Mouse (Mus musculus) cerebellum, adult 11-12 months (tissue): ENCODE measurements around the gene Nucks1.

ENCODE experiments used
- DNase-seq: peaks from one replicate; pipeline ENCODE4 v3.0.0; 2022

Nucks1 gene

DNA sequence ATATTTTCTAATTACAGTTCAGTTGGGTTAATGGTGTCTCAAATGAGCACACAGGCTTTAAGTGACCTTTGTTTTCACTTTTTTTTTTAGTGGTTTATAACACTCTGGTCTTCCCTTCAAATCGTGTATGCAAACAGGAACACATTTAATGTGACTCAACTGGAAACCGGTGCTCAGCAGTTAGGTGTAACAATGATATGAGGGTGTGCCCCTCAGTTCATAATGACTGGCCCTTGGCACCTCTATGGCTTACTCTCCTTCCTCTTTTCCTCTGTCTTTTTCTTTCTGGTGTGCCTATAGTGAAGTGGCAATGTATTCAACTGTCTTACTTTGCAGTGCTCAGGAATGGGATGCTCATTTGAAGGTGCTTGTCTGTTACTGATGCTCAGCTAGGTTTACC, 23.1 kb downstream of the Nucks1 start:
- DNase-seq: no peak

DNA sequence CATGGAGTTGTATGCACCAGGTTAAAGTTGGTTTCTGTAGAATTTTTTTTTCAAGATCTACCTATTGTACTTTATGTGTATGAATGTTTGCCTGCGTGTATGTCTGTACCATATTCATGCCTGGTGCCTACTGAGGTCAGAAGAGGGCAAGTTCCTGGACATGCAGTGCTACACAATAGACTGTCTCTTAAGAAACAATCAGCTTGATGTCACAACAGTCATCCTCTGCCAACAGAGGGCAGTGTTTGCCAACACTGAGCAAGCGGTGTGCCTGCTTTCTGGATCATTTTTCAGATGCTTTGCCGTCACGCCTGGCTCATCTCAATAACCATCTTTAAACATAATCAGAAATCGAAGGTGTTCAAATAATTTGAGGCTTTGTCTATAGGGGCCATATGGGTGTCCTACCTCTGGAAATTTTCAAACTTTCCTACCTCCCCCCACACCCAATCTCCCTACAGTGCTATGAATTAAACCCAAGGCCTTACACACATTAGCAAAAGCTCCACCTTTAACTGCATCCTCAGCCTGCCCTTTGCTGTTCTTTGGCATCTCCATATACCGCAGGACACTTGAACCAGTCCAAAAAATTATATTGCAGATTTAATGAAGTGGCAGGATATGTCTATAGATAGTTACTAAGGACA, 27.4 kb downstream of the Nucks1 start:
- peak; percentile 41 for DNase-seq

DNA sequence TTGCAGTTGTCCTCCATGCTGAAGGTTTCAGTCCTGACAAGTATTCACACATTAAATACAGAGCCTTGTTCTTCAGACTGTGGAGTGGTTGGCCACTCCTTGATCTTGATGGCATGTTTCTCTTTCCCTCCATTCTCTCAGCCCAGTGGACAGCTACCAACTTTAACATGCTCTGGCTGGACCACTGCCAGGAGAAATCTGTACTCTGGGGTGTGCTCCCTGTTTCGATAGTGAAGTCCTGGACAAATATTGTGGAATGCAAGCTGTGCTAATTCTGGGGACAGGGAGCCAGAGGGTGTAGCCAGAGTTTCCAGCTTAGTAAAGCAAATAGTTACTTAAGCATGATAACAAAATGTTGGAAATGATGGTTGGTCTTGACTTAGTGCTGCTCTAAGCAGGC, 28.5 kb downstream of the Nucks1 start:
- no peak for DNase-seq

DNA sequence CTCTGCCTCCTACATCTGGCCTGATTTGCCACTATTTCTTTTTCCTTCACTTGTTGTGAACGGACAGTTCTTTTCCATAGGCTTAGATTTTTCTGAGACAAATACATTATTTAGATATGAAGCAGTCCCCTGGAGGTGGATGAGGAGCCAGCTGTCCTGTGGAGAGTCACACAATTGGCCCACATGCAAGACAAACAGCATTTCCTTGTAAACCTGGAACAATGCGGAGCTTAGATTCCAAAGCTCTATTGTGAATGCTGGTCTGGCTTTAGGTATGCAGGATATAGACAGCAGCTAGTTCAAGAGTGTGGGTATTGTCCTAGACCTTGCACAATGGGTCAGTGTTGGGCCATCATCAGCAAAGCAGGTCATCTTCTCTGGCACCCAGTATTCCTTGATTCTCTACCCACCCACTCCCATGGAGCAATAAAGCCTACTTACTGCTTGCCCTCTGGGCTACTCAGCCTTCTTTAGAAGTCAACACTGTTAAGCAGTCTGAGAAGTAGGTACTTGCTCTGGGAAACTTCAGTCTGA, 30.4 kb downstream of the Nucks1 start:
- no peak for DNase-seq

DNA sequence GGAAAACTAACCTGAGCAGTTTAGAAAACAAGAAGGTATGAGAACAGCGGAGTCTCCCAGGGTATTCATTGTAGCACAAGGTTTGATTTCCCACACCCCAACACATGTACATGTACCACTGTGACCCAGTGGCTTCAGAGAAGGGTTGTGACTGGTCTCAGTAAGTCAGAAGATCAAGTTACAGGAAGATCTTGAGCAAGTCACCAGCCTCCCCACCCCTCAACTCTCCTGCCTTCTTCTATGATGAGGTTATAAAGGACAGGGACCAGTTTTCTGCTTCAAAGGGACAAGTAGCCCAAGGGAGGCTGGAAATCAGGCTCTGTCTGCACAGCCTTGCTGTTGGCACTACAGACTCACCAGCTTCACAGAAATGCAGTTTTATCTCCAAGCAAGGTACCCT, 31.2 kb downstream of the Nucks1 start:
- DNase-seq: no peak

DNA sequence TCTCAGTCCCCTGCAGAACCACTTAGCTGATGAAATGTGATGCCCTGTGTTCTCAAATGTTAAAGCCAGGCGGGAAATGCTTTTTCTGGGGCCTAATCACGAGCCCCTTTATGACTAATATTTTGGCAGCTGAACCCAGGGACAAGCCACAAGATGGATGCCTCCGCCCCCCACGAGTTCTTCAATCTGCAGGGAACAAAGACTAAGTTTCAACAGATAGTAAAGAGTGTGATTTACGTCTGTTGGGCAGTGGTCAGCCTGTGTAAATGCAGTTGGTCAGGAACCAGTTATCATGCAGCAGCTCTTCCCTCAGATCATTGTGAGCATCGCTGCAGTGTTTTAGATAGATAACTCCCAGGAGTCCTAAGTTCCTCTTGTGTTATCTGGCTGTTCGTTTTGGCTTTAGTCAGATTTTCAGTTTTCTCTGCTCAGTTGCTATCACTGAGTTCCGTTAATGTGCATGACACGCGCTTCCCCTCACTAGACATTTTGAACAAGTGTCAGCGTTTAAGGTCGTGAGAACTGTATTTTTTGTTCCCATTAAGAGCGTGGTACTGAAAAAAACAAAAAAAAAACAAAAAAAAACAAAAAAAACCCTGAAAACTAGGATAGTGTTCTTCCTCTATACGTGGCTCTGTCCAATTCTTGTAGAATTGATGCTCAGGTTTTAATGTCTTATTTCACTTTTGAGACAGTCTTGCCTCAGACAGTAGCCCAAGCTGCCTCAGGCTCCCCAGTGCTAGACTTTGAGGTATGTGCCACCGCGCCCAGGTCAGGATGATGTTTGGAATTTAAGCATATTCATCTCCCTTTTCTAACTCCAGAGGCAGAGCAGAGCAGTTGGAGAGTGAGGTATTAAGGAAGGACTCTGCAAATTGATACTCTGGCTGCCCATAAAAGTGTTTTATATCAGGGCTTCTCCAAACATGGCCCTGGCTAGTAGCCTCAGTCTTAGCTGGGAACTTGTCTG, 32.6 kb downstream of the Nucks1 start:
- DNase-seq: no peak

DNA sequence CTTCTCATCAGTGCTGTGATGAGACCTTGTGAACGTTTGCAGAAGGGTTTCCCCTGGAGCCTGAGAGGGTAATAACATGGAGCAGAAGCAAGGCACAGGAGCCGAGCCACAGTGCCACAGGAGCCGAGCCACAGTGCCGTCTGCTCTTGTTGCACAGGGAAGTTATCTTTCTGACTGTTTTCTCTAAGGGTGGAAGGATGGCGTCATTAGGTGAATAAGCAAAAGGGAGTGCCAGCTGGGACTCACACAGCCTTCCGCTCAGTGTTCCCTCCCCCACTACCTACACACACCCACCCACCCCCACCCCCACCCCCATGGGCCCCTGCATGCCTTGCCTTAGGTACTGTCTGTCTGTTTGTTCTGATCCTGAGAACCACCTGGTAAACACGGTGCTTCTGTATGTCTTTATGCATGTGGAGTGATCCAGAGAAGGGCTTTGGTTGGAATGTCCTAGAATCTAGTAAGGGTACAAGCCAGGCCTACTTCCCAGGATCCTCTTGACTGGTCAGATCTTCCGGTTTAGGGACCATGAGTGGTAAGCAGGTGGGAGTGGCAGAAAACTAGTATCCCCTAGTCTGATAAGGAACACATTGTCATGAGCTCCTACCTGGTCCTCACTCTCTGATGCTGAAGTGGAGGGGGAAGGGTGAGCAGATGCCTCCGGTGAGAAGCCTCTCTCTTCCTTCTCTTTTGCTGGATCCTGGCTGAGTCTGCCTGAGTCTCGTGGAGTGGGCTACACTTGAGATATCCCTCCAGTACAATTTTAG, 35.5 kb downstream of the Nucks1 start:
- no peak for DNase-seq

DNA sequence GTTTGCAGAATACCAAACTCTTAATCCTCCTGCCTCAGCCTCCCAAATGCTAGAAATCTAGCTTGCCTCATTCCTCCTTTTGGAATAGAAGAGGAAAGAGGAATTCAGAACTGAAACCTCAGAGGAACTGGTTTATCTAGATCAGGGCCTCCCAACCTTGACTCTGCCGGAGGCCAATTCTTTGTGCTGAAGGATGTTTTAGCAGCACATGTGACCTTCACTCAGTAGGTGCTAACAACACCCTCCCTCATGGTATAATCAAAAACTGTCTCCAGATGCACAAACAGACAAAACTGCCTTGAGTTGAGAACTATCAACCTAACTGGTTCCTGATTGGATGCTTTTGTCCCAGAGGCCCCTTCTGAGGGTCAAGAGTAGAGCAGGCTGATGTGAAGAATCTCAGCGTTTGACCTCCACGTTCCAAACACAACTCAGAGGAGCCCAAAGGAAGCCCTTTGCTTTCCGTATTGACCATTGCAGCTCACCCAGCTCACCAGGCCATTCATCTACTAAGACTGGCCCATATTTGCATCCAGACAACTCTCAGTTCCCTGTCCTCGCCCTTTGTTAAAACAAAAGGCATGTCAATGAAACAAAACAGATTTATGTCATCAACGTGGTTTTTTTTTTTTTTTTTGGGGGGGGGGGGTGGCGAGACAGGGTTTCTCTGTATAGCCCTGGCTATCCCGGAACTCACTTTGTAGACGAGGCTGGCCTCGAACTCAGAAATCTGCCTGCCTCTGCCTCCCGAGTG, 36.3 kb downstream of the Nucks1 start:
- DNase-seq: no peak

DNA sequence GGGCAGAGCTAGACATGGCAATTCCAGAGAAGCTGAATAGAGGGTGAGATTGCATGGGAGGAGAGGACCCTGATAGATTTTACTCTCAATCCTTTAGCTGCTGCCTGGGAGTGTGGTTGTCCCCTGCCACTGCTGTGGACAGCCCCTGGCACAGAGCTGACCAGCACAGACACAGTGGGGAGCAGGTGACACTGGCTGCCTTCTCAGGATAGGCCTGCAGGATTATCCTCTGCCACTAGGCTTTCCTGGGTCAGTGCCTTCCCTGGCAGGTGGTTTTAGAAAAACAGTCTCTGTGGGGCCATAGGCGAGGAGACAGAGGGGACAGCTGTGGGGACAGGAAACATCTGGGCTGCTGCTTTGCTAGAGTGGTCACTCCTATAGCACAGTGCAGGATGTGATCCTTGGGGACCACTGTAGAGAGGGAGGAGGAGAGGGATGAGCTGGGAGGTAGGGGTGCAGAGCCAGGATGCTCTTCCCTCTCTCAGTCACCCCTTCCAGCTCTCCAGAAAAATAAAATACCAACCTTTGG, 37.7 kb downstream of the Nucks1 start:
- no peak for DNase-seq

DNA sequence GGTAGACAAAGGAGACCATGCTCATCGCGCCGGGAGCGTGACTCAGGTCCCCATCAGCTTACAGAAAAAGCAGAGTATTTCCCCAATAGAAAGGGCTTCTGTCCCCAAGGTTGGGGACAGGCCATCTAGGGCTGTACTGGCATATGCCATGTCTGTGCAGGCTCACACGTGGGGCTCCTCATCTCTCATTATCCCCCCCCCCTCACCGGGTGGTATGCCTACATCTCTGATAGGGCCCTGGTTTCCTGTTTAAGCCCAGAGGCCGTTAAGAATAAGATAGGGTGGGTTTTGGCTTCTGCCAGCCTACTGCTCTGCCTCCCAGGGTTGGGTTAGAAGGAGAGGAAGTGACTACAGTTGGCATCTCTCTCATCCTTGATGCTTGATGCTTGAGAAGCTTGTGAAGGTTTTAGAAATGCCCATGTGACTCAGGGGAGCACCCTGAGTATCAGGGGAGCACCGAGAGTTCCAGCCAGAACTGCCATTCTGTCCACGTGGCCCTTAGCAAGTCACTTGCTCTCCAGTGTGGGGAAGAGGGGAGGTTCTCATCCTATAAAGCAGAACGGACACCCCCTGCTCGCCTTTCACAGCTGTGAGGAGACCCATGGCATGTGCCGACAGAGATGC, 44.0 kb downstream of the Nucks1 start:
- DNase-seq: no peak

DNA sequence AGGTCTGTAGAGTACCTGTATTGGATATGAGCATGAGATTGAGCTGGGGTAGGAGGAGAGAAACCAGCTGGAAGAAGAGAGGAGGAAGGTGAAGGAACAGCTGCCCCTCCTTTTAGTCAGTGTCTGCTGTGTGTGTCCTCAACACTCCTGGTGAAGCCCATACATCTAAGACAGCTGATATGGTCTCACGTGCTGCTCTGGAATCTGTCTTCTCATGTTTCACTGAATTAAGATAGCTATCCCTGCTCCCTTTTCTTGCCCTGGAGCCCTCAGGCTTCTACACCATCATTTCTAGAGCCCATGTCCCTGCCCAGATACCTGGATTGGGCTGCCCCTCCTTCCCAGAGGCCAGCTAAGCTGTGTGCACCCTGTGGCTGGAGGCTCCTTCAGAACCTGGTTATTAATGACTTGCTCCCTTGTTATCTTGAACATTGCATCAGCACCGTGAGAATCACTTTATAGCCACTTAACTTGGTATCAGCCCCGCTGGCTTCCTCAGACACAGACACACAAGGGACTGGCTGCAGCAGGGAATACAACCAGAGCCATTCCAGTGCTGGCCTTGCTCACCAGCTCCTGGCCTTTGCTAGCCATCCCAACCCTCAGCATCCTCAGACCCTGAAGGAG, 44.9 kb downstream of the Nucks1 start:
- DNase-seq: no peak

DNA sequence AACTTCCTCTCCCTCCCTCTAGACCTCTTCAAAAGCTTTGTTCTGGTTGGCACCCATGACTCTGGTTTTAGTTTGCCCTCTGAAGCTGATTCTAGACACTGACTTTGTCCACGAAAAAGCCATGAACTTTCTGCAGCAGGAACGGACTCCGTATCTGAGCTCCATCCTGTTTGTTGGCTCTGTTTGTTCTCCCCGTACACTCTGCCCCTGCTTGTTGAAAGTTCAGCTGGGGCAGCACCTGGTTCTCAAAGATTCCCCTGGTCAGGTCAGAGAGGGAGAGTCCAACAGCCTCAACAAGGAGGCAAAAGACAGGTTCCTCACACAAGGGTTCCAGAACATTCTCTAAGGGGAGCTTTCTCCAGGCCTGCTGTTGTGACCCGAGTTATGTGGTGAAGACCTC, 47.1 kb downstream of the Nucks1 start:
- DNase-seq: no peak

DNA sequence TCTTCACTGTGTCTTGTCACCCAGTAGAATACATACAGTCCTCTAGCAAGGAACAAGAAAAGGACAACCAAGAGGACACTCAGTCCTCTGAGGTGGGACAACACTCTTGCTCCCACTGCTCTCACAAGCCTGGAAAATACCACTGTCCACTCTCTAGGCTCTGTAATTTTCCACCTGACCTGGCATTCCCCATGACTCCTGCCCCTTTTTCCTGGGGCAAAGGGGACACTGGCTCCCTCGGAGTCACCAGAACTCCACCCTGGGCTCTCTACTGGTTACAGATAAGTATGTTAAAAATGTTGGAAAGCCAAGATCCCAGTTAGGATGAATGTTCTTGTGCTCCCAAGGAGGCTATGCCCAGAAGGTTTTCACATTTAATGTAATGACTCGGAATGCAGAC, 50.7 kb downstream of the Nucks1 start:
- no peak for DNase-seq

DNA sequence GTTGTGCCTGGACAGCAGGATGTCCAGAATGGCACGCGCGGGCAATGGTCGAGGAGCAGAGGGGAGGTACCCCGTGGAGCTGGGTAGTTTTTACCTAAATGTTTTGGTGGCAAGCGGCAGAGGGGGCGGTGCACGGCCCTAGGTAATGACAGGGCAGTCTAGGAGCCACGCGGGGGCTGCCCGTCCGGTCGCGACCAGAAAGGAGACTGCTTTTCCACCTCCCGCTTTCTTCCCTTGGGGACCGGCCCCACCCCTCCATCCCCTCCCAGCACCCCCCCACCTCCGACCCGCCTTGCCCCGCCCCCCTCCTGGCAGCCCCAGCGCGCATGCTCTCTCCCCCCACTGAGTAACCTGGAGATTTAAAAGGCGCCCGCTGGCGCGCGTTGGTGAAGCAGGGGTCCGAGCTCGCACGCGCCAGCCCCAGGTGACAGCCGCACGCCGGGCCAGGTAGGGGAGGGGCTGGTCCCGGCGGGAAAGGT, 52.3 kb downstream of the Nucks1 start, which contains the start of gene Slc45a3:
Gene Slc45a3 (plus strand): TSS at position 362 of the 479 bp plus-strand sequence.
- DNase-seq: no peak

DNA sequence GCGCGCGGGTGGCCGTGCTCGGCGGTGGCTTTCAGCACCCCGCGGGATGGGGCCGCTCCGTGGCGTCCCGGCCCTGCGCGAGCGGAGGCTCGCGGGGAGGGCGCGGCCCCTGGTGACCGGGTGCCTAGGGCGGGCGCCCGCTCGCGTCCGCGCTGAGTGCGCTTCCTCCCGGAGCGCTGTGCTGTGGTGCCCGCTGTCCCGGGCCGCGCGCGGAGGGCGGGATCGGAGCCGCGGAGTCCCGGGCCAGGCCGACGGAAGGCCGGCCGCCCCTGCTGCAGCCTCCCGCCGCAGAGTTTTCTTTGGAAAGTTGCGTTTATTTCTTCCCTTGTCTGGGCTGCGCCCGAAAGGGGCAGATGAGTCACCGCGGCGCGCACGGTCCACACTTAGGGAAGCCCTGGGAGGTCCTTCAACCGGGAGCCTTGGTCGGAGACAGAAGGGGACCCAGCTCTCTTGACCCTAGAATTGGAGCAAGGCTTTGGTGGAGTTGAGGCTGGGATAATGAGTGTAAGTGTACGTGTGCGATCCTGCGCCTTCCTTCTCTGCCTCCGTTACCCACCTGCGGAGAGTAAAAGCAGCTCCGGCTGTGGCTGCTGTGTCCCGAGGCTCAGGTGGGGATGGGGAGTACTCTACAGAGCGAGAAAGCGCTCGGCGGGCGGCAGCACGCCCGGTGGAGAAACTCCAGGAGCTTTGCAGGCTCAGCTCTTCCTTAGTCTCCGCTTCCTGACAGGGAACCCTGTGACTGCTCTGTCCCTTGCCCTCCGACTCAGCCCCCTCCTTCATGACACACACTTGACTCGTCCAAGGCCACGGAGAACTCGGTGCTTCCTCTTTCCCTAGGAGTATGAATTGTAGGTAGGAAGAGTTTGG, 53.0 kb downstream of the Nucks1 start:
- DNase-seq: no peak

DNA sequence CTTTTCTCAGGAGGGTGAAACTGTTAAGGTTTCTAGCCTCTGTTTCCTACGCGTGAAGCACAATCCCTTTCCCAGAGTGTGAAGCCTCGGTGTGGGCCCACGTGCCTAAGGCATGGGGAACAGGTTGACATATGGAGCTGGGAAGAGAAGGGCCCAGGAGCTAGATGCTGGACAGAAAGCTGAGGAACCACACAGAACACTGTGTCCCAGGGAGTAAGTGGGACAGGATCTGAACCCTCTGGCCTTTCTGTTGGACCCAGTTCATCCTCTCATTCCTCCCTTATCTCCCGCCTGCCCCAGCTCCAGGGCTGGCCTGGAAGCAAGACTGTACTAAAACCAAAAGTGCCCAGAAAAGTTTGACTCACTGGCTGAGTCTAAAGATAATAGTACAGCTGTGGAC, 53.8 kb downstream of the Nucks1 start:
- no peak for DNase-seq

DNA sequence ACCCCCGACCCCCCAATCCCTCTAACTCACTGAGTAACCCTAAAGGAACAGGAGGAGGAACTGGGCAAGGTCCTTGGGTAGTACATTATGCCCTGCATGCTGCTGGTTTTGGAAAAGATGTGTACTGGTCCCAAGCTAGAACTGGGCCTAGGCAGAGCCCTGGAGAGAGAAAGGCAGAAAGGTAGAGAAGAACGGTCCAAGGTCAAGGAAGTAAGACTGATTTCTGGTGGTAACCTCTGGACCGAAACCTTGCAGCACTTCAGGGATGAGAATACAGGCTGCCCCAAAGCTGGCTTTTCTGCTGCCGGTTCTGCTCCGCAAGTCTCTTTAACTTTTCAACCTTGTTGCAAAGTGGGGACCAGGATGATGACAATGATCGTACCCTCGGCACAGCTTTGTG, 54.2 kb downstream of the Nucks1 start:
- no peak for DNase-seq

DNA sequence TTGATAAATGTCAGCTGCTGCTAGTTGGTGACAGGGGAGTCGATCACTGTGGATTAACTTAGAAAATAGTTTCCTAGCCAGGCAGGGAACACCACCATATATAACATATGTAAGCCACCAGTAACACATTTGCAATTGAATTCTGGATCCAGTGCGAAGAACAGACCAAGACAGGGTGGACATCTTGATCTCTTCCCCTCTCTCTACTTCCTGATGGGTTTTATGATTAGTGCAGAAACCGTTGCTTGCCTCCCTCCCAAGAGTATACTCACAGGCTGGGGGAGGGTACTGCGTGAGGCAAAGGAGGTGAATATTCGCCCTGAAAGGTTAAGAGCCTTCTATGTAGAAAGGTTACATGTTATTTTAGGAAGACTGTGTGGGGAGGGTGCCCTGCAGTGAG, 55.5 kb downstream of the Nucks1 start:
- no peak for DNase-seq

DNA sequence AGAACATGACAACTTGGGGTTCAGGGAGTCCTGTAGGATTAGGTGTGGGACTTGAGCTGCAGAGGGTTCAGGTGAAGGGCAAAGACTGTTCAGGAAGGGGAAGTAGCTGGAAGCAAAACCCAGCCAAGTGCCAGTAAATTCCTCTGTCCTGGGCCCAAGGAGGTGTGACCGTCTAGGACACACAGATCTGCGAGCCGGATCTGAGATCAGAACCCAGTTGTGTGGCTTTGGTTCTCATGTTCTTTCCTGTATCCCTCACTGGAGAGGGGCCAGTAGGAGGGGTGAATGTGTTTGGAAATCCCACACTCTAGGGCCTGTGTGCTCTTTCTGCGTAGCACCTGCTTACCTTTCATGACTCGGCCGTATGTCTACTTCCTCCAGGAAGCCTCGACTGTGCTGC, 57.0 kb downstream of the Nucks1 start:
- DNase-seq: no peak

DNA sequence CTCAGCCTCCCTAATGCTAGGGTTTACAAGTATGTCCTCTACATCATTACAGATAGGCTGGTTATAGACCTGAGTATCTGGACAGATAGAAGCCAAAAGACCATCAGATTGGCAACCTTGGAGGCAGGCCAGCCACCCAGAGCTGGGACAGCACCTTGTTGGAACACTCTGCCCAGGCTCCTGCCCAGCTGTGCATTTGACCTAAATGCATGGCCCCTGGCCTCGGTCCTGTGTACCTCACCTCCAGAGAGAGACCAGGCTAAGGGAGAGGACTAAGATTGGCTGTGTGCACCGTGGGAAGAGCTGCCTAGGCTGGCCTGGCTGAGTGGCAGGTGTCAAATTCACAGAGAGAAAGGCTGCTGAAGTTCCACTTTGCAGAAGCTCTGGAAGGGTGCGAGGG, 58.2 kb downstream of the Nucks1 start:
- no peak for DNase-seq
